Mouse (Mus musculus) kidney, embryonic 14.5 days (tissue): ENCODE results near the gene Slc12a5. TPM values are rescaled to one million over a fixed set of nuclear protein-coding genes. Genes with fewer than 3 reads are reported as not detected.

ENCODE experiments used
- ATAC-seq: fragments of 200-750 bp; cut with Nextera tagmentation; 2 replicates; pipeline ENCODE4 v1.8.0; 2017; ENCODE audit warnings: moderate number of reproducible peaks, mild to moderate bottlenecking, moderate TSS enrichment, moderate library complexity; ENCODE audit not compliant: low FRiP score, low TSS enrichment
- H3K27ac ChIP-seq: fragments of 300-500 bp; sonication (generic); 2 replicates; pipeline ENCODE4 v1.5.1; 2014; ENCODE audit warnings: low read depth, mild to moderate bottlenecking, low read length, moderate library complexity, mixed read lengths
- H3K27me3 ChIP-seq: fragments of 300-500 bp; sonication (generic); 2 replicates; pipeline ENCODE4 v1.6.1; 2014; ENCODE audit warnings: mild to moderate bottlenecking, low read length; ENCODE audit not compliant: control insufficient read depth, insufficient read depth
- H3K36me3 ChIP-seq: fragments of 300-500 bp; sonication (generic); 2 replicates; pipeline ENCODE4 v1.6.1; 2014; ENCODE audit warnings: low read length, mixed read lengths; ENCODE audit not compliant: control insufficient read depth, insufficient read depth
- H3K4me1 ChIP-seq: fragments of 300-500 bp; sonication (generic); 2 replicates; pipeline ENCODE4 v1.6.1; 2014; ENCODE audit warnings: low read length, mixed read lengths; ENCODE audit not compliant: control insufficient read depth, insufficient read depth
- H3K4me2 ChIP-seq: fragments of 300-500 bp; sonication (generic); replicated peaks from 2 replicates; pipeline ENCODE4 v1.6.1; 2014; ENCODE audit warnings: low read depth, mild to moderate bottlenecking, low read length
- H3K4me3 ChIP-seq: fragments of 300-500 bp; sonication (generic); 2 replicates; pipeline ENCODE4 v1.5.1; 2014; ENCODE audit warnings: mild to moderate bottlenecking, low read length
- H3K9ac ChIP-seq: fragments of 300-500 bp; sonication (generic); 2 replicates; pipeline ENCODE4 v1.6.1; 2014; ENCODE audit warnings: low read depth, mild to moderate bottlenecking, low read length, moderate library complexity
- H3K9me3 ChIP-seq: fragments of 300-500 bp; sonication (generic); 2 replicates; pipeline ENCODE4 v1.6.1; 2016; ENCODE audit warnings: low read length; ENCODE audit not compliant: control insufficient read depth
- WGBS: fragments of 180-500 bp; shearing (Covaris S2); extraction: QIAGEN DNeasy Blood & Tissue Kit; methylation state at CpG from one replicate; pipeline ENCODE4 v1.1.7; 2014; 5-methylcytosine and 5-hydroxymethylcytosine counted together
- polyA plus RNA-seq: library from polyadenylated mRNA; unstranded; fragments of >200 nt; fragmentation: Nextera tagmentation; extraction: Ambion mirVana; gene quantifications from 2 replicates; pipeline ENCODE4 v1.2.1, GENCODE M21; 2014

The Slc12a5 gene
- polyA plus RNA-seq, 1 experiment from 2014 or later = 1.5 TPM

DNA sequence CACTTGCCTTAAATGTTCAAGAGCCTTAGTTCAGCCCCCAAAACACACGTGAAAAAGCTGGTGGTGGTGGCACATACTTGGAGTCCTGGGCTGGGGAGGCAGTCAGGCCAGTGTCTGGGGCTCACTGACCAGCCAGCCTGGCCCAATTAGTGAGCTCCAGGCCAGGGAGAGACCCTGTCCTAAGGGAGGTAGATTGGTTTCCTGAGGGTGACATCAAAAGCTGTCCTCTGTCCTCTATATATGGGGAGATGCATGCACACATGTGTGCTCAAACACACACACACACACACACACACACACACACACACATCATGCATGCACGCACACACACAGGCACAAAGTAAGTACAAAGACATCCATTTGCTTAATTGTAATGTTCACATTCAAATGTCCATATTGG is 83.1 kb downstream of the Slc12a5 start:
- no peak overlapping the region for H3K27ac ChIP-seq
- no peaks in the 10 kb centered on the region for H3K4me1 ChIP-seq
- H3K4me3 ChIP-seq = no peak overlapping the region
- no peak for ATAC-seq
- no peak overlapping the region for H3K9ac ChIP-seq
- H3K9me3 ChIP-seq = no peaks in the 10 kb centered on the region
- 49% methylated on average over 2 of the region's 2 CpGs for WGBS
- H3K4me2 ChIP-seq = no peak overlapping the region
- no peaks in the 10 kb centered on the region for H3K27me3 ChIP-seq
- H3K36me3 ChIP-seq = no peaks in the 10 kb centered on the region

DNA sequence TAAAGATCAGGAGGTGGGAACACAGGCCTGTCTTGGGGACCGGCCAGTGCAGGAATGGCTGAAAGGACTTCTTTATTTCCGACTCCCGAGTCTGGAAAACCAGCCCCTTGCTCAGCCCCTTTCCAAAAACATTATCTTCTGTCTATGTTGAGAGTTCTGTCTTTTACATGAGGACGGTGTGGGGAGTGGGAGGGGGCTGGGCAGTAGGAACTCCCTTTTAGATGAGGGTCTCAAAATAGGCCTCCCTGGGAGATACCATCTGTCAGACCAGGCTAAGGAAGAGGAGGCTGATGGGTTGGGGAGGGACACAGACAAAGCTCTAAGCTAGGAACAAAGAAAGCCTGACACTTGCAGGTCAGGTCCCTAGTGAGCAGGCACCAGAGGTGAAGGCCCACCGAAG is 88.4 kb downstream of the Slc12a5 start:
- WGBS = 60% methylated on average over 5 of the region's 5 CpGs
- ATAC-seq = no peak
- no peak overlapping the region for H3K4me2 ChIP-seq
- H3K36me3 ChIP-seq = no peaks in the 10 kb centered on the region
- no peaks in the 10 kb centered on the region for H3K4me1 ChIP-seq
- H3K4me3 ChIP-seq = no peak overlapping the region
- no peaks in the 10 kb centered on the region for H3K9me3 ChIP-seq
- no peak overlapping the region for H3K27ac ChIP-seq
- no peak overlapping the region for H3K9ac ChIP-seq
- H3K27me3 ChIP-seq = no peaks in the 10 kb centered on the region

Other genes starting within 250 kb of the Slc12a5 start
- not detected in 2 replicates for gene Spint5, start 245.5 kb upstream of the Slc12a5 start, polyA plus RNA-seq
- 0.83 and 1.4 TPM in 2 replicates for gene Wfdc3, start 214.9 kb upstream of the Slc12a5 start, polyA plus RNA-seq
- 64.4 and 70.8 TPM in 2 replicates for gene Dnttip1, start 214.8 kb upstream of the Slc12a5 start, polyA plus RNA-seq
- gene Ube2c, start 190.9 kb upstream of the Slc12a5 start, polyA plus RNA-seq = 559 and 687 TPM in 2 replicates
- 1.8 and 1.9 TPM in 2 replicates for gene Tnnc2, start 180.8 kb upstream of the Slc12a5 start, polyA plus RNA-seq
- 16.0 and 16.6 TPM in 2 replicates for gene Snx21, start 175.0 kb upstream of the Slc12a5 start, polyA plus RNA-seq
- 13.7 and 17.0 TPM in 2 replicates for gene Acot8, start 155.9 kb upstream of the Slc12a5 start, polyA plus RNA-seq
- 7.3 and 9.0 TPM in 2 replicates for gene Zswim3, start 155.7 kb upstream of the Slc12a5 start, polyA plus RNA-seq
- 12.4 and 20.0 TPM in 2 replicates for gene Zswim1, start 138.1 kb upstream of the Slc12a5 start, polyA plus RNA-seq
- not detected in 2 replicates for gene Spata25, start 132.3 kb upstream of the Slc12a5 start, polyA plus RNA-seq
- 122 and 135 TPM in 2 replicates for gene Ctsa, start 127.9 kb upstream of the Slc12a5 start, polyA plus RNA-seq
- gene Neurl2, start 127.3 kb upstream of the Slc12a5 start, polyA plus RNA-seq = 6.0 and 6.6 TPM in 2 replicates
- gene Pltp, start 103.1 kb upstream of the Slc12a5 start, polyA plus RNA-seq = 25.7 and 34.6 TPM in 2 replicates
- gene Pcif1, start 81.5 kb upstream of the Slc12a5 start, polyA plus RNA-seq = 68.9 and 72.9 TPM in 2 replicates
- gene Zfp335, start 49.0 kb upstream of the Slc12a5 start, polyA plus RNA-seq = 10.7 and 13.8 TPM in 2 replicates
- gene Mmp9, start 20.0 kb upstream of the Slc12a5 start, polyA plus RNA-seq = 0.76 and 1.4 TPM in 2 replicates
- 34.6 and 71.1 TPM in 2 replicates for gene Ncoa5, start 74.1 kb downstream of the Slc12a5 start, polyA plus RNA-seq
- gene Cd40, start 94.8 kb downstream of the Slc12a5 start, polyA plus RNA-seq = 6.4 and 7.3 TPM in 2 replicates
- gene 1700025C18Rik, start 129.9 kb downstream of the Slc12a5 start, polyA plus RNA-seq = not detected in 2 replicates